Mouse (Mus musculus): Measurements from ENCODE around the gene Edrf1.

DNA sequence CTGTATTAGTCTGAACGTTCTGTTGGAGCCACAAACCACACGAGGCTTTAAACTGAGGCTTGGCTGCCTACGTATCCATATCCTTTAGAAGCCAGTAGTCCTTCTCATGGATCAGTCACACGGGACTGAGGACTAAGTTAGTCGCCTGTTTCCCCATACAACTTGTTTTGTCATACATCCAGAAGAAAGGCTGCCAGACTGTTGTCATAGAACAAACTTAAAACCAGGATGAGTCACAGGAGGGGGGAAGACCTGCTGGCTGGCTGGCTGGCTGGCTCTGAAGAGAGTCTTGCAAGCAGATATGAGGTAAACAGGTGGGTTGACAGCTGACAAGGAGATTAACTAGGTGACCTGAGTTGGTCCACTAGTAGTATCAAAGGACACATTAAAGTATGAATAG lies 6.5 kb upstream of the Edrf1 start:
- TF ChIP-seq POLR2A (IDR thresholded peaks at IDR 0.05; ENCODE audit: insufficient read length, low read depth) (no peak), MAX (IDR thresholded peaks at IDR 0.05; ENCODE audit: low read depth) (no peak), USF1 (IDR thresholded peaks at IDR 0.05; ENCODE audit: low read depth) (no peak), TCF3 (IDR thresholded peaks at IDR 0.05; ENCODE audit: insufficient read length, low read depth) (no peak), REST (IDR thresholded peaks at IDR 0.05; ENCODE audit: insufficient read depth, insufficient read length) (no peak), POLR2AphosphoS2 (IDR thresholded peaks at IDR 0.05; ENCODE audit: insufficient read length, low read depth) (no peak)
